Comparison of ENCODE assay signal across 8 mouse cellular contexts in the genomic region with DNA sequence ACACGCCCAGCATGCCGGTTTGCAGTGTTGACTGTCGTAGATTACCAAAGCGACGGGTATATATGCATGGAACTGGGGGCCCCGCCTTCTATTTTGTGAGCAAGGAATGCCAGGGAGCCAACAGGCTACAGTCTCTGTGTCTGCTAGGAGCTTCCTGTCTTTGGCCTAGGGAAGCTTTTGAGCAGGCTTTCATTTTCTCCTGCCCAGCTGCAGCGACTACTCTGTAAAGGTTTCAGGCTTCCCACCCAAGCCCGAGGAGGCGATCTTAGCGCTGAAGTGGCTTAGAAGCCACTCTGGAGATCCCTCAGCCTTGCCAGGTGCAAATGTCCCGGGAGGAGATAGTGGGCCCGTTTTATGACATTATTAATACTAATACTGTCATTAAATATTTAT. TPM values are rescaled to one million over a fixed set of nuclear protein-coding genes. Genes with fewer than 3 reads are reported as not detected.
A peak's percentile ranks its signal among the peaks of the same experiment; 100 is the strongest.
DNase-seq lines count a peak whose midpoint lies in the region; ATAC-seq and TF ChIP-seq lines count a peak whose summit lies in the region.

No protein-coding gene starts in this region.

- no peak for TF ChIP-seq CTCF in left cerebral cortex, adult 2 months (IDR thresholded peaks at IDR 0.05)
- no peak for TF ChIP-seq CTCF in midbrain, postnatal 0 days (IDR thresholded peaks at IDR 0.05)

- peak overlapping the region; percentile 92 for H3K4me2 ChIP-seq in liver, embryonic 12.5 days
- H3K4me2 ChIP-seq in midbrain, postnatal 0 days (ENCODE audit: low read depth, low read length, poor library complexity, severe bottlenecking) = peak overlapping the region; percentile 80

- ATAC-seq in liver, embryonic 12.5 days = no peak
- ATAC-seq in midbrain, postnatal 0 days (ENCODE audit: low FRiP score) = peak; percentile 25; the same call in 1 of the 2 replicates

- intact Hi-C loops in left cerebral cortex, adult 2 months (cut with DNase I) = loop anchor here (5.0 kb wide), 1 partner anchor 47 kb away; the partner anchor contains the start of gene Tfcp2

- H3K4me3 ChIP-seq in left cerebral cortex, adult 2 months = peak overlapping the region; percentile 90
- peak overlapping the region; percentile 88 for H3K4me3 ChIP-seq in brown adipose tissue, adult 24 weeks (ENCODE audit: insufficient read depth, low read depth, low read length)
- H3K4me3 ChIP-seq in liver, embryonic 12.5 days = peak overlapping the region; percentile 66
- H3K4me3 ChIP-seq in midbrain, postnatal 0 days (ENCODE audit: low read depth, low read length) = peak overlapping the region; percentile 85

- H3K9ac ChIP-seq in liver, embryonic 12.5 days = no peak overlapping the region
- H3K9ac ChIP-seq in midbrain, postnatal 0 days (replicated peaks; ENCODE audit: low read length, poor library complexity, severe bottlenecking) = peak overlapping the region; percentile 99

- H3K9me3 ChIP-seq in liver, embryonic 12.5 days (replicated peaks) = no peaks in the 10 kb centered on the region
- H3K9me3 ChIP-seq in midbrain, postnatal 0 days (ENCODE audit: low read length) = no peaks in the 10 kb centered on the region

- no peaks in the 10 kb centered on the region for H3K36me3 ChIP-seq in liver, embryonic 12.5 days
- no peaks in the 10 kb centered on the region for H3K36me3 ChIP-seq in midbrain, postnatal 0 days (ENCODE audit: insufficient read depth, low read length)

- H3K4me1 ChIP-seq in brown adipose tissue, adult 24 weeks (ENCODE audit: control insufficient read depth, insufficient read depth, insufficient read length, low read length) = no peaks in the 10 kb centered on the region
- peaks cover 24% of the 10 kb centered on the region for H3K4me1 ChIP-seq in liver, embryonic 12.5 days
- H3K4me1 ChIP-seq in midbrain, postnatal 0 days (ENCODE audit: insufficient read depth, low read length) = no peaks in the 10 kb centered on the region

- 2% methylated on average over 12 of the region's 12 CpGs for WGBS in liver, embryonic 12.5 days (ENCODE audit: insufficient replicate concordance)
- under 1% methylated on average over 12 of the region's 12 CpGs for WGBS in midbrain, postnatal 0 days

- DNase-seq in left cerebral cortex, adult 2 months (ENCODE audit: extremely low spot score in 1 of 2, low spot score in 2 of 2) = peak in 1 of 2 experiments; percentile 44
- no peak for DNase-seq in left cerebral cortex, adult 8-10 months (ENCODE audit: low spot score in 2 of 2)
- peak; percentile 35 for DNase-seq in forelimb bud, embryonic 11.5 days (ENCODE audit: low read depth, low spot score)
- peak; percentile 77 for DNase-seq in induced T-regulatory cell, adult 2 months (ENCODE audit: low read depth)
- DNase-seq in midbrain, postnatal 0 days (ENCODE audit: low spot score) = peak; percentile 70
- DNase-seq in thymus, postnatal 4 days = peak; percentile 66

- H3K27me3 ChIP-seq in liver, embryonic 12.5 days (replicated peaks) = peaks cover 79% of the 10 kb centered on the region
- no peaks in the 10 kb centered on the region for H3K27me3 ChIP-seq in midbrain, postnatal 0 days (ENCODE audit: insufficient read depth, low read length)

- H3K27ac ChIP-seq in left cerebral cortex, adult 2 months = peak overlapping the region; percentile 92
- peak overlapping the region; percentile 76 for H3K27ac ChIP-seq in brown adipose tissue, adult 24 weeks (replicated peaks; ENCODE audit: low read depth, low read length)
- no peak overlapping the region for H3K27ac ChIP-seq in liver, embryonic 12.5 days
- peak overlapping the region; percentile 83 for H3K27ac ChIP-seq in midbrain, postnatal 0 days (ENCODE audit: low read depth, low read length)

RNA-seq across cellular contexts. Expression of gene Pou6f1, which starts 0.9 kb away (rescaled TPM):
- total RNA-seq in left cerebral cortex, adult 2 months (2021) = 100 to 1,000 TPM; 139 to 144 TPM
- total RNA-seq in left cerebral cortex, adult 8-10 months (2022) = 100 to 1,000 TPM; 119 to 151 (median 133) TPM
- 9.6 and 16.4 TPM in 2 replicates for polyA plus RNA-seq in brown adipose tissue, adult 24 weeks (2012; ENCODE audit: insufficient read depth, insufficient read length, missing spikeins)
- polyA plus RNA-seq in liver, embryonic 12.5 days (2016; fragmentation: Nextera tagmentation; extraction: Ambion mirVana) = 0.41 and 0.45 TPM in 2 replicates
- total RNA-seq in midbrain, postnatal 0 days (2014; rRNA removed) = 78.4 and 111 TPM in 2 replicates
- polyA plus RNA-seq in midbrain, postnatal 0 days (2015; fragmentation: Nextera tagmentation; extraction: Ambion mirVana) = 26.7 and 30.6 TPM in 2 replicates

RNA-seq across cellular contexts. Expression of gene Dazap2, which starts 16.3 kb away (rescaled TPM):
- 100 to 1,000 TPM; 108 to 109 TPM for total RNA-seq in left cerebral cortex, adult 2 months (2021)
- 100 to 1,000 TPM; 118 to 126 (median 122) TPM for total RNA-seq in left cerebral cortex, adult 8-10 months (2022)
- 128 and 130 TPM in 2 replicates for polyA plus RNA-seq in brown adipose tissue, adult 24 weeks (2012; ENCODE audit: insufficient read depth, insufficient read length, missing spikeins)
- polyA plus RNA-seq in liver, embryonic 12.5 days (2016; fragmentation: Nextera tagmentation; extraction: Ambion mirVana) = 163 and 167 TPM in 2 replicates
- total RNA-seq in midbrain, postnatal 0 days (2014; rRNA removed) = 89.3 and 148 TPM in 2 replicates
- 133 and 134 TPM in 2 replicates for polyA plus RNA-seq in midbrain, postnatal 0 days (2015; fragmentation: Nextera tagmentation; extraction: Ambion mirVana)

RNA-seq across cellular contexts. Expression of gene Smagp, which starts 37.9 kb away (rescaled TPM):
- 1 to 10 TPM; 1.6 to 2.9 TPM for total RNA-seq in left cerebral cortex, adult 2 months (2021)
- 1 to 10 TPM; 1.9 to 3.1 (median 2.3) TPM for total RNA-seq in left cerebral cortex, adult 8-10 months (2022)
- 25.6 and 29.4 TPM in 2 replicates for polyA plus RNA-seq in brown adipose tissue, adult 24 weeks (2012; ENCODE audit: insufficient read depth, insufficient read length, missing spikeins)
- polyA plus RNA-seq in liver, embryonic 12.5 days (2016; fragmentation: Nextera tagmentation; extraction: Ambion mirVana) = 10.5 and 11.4 TPM in 2 replicates
- 1.2 and 2.5 TPM in 2 replicates for total RNA-seq in midbrain, postnatal 0 days (2014; rRNA removed)
- polyA plus RNA-seq in midbrain, postnatal 0 days (2015; fragmentation: Nextera tagmentation; extraction: Ambion mirVana) = 2.6 and 3.8 TPM in 2 replicates

RNA-seq across cellular contexts. Expression of gene Tfcp2, which starts 47.1 kb away (rescaled TPM):
- total RNA-seq in left cerebral cortex, adult 2 months (2021) = 10 to 100 TPM; 26.8 to 27.9 TPM
- 10 to 100 TPM; 27.7 to 31.7 (median 30.1) TPM for total RNA-seq in left cerebral cortex, adult 8-10 months (2022)
- polyA plus RNA-seq in brown adipose tissue, adult 24 weeks (2012; ENCODE audit: insufficient read depth, insufficient read length, missing spikeins) = 7.2 and 11.7 TPM in 2 replicates
- 7.4 and 9.0 TPM in 2 replicates for polyA plus RNA-seq in liver, embryonic 12.5 days (2016; fragmentation: Nextera tagmentation; extraction: Ambion mirVana)
- 30.4 and 33.6 TPM in 2 replicates for total RNA-seq in midbrain, postnatal 0 days (2014; rRNA removed)
- 33.0 and 36.7 TPM in 2 replicates for polyA plus RNA-seq in midbrain, postnatal 0 days (2015; fragmentation: Nextera tagmentation; extraction: Ambion mirVana)

Comparison
In these comparisons a context has a peak if more than half of its experiments do, and no peak if none do; other contexts are left out.
1. DNase-seq: peak in forelimb bud, embryonic 11.5 days (single experiment), induced T-regulatory cell, adult 2 months (single experiment), midbrain, postnatal 0 days (single experiment) and thymus, postnatal 4 days (single experiment); none in left cerebral cortex, adult 8-10 months (0 of 2).
2. Peak in every context shown above with its lines, with median percentiles within 50 percentile points of each other: H3K4me3 ChIP-seq.